Mouse (Mus musculus): ENCODE measurements around the gene Gm28048. TPM values are rescaled to one million over a fixed set of nuclear protein-coding genes. Genes with fewer than 3 reads are reported as not detected.

Gm28048 gene
- polyA plus RNA-seq, 1 experiment from 2014 or later = 3.2 TPM

Other genes starting within 250 kb of the Gm28048 start
- gene B3gnt2, start 121.1 kb downstream of the Gm28048 start, polyA plus RNA-seq (2014; fragmentation: Nextera tagmentation; extraction: Ambion mirVana) = 2.3 and 4.6 TPM in 2 replicates
- gene Zrsr1, start 10.1 kb downstream of the Gm28048 start, polyA plus RNA-seq (2014; fragmentation: Nextera tagmentation; extraction: Ambion mirVana) = 8.2 and 8.5 TPM in 2 replicates
- 247 and 282 TPM in 2 replicates for gene Commd1, start 292 bp upstream of the Gm28048 start, polyA plus RNA-seq (2014; fragmentation: Nextera tagmentation; extraction: Ambion mirVana)
- 317 and 326 TPM in 2 replicates for gene Cct4, start 8.4 kb upstream of the Gm28048 start, polyA plus RNA-seq (2014; fragmentation: Nextera tagmentation; extraction: Ambion mirVana)
- 5.7 and 9.0 TPM in 2 replicates for gene Fam161a, start 25.4 kb upstream of the Gm28048 start, polyA plus RNA-seq (2014; fragmentation: Nextera tagmentation; extraction: Ambion mirVana)